Mouse (Mus musculus): ENCODE results near the gene Rpl10-ps3. TPM values are rescaled to one million over a fixed set of nuclear protein-coding genes. Genes with fewer than 3 reads are reported as not detected.

Rpl10-ps3 gene
- total RNA-seq (2014; rRNA removed) (81.7 and 91.5 TPM in 2 replicates), polyA plus RNA-seq (2012; rRNA removed) (37.6 and 60.6 TPM in 2 replicates)

DNA sequence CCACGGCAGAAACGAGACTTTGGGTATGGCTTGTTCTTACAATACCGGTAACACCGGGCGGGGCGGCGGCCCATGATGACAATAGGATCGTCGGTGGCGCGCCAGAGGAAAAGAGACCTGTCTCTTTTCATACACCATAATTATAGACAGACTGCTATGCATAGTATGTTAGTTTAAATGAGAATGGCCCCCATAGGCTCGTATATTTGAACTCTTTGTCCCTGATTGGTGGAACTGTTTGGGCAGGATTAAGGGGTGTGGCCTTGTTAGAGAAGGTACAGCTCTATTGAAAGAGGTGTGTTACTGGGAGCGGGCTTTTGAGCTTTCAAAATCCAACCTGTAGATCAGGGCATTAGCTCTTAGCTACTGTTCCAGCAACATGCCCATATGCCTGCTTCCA is at the start of gene Rpl10-ps3:
TSS of gene Rpl10-ps3 (minus strand) at position 101 of the 400 bp plus-strand sequence.
- DNase-seq (ENCODE audit: extremely low read depth, low read depth, low spot score): no peak
- TF ChIP-seq POLR2A (IDR thresholded peaks at IDR 0.05; ENCODE audit: extremely low read depth, insufficient read depth, low read length) (no peak), CTCF (IDR thresholded peaks at IDR 0.05; ENCODE audit: low read depth, low read length) (no peak)
- Histone ChIP-seq H3K27me3 (ENCODE audit: control insufficient read depth, insufficient read depth, low read length) (no peaks in the 10 kb centered on the region), H3K9ac (ENCODE audit: low read depth, low read length) (no peak within 1 kb of the TSS), H3K4me3 (ENCODE audit: insufficient read depth, low read depth, low read length) (no peak within 1 kb of the TSS), H3K79me2 (ENCODE audit: control insufficient read depth, insufficient read depth, low read length) (no peaks in the 10 kb centered on the region), H3K36me3 (ENCODE audit: control insufficient read depth, insufficient read depth, low read length) (no peaks in the 10 kb centered on the region), H3K27ac (replicated peaks; ENCODE audit: insufficient read depth, low read depth, low read length) (no peak within 1 kb of the TSS), H3K4me1 (ENCODE audit: control insufficient read depth, insufficient read depth, low read length) (no peaks in the 10 kb centered on the region)
- 95% methylated on average over 11 of the region's 13 CpGs for WGBS

DNA sequence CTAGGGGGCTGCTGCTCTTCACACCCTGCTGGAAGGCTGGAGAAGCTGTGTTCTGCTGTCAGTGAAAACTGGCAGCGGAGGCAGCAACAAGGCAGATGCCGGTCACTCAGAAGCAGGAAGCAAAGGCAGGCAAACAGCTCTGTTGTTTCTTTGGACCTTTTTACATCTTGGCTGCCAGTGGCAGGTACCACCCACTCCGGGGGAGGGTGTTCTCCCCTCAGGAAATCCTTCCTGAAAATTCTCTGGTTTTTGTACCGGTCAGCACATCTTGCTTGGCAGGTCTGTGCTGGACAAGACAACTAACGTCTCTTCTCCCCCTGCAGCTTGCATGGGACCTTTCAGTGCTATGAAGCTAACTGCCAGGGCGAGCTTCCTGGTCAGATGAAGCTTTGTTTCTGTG is 30.8 kb upstream of the Rpl10-ps3 start:
- Histone ChIP-seq H3K27ac (replicated peaks; ENCODE audit: insufficient read depth, low read depth, low read length) (no peak overlapping the region), H3K4me3 (ENCODE audit: insufficient read depth, low read depth, low read length) (no peak overlapping the region), H3K36me3 (ENCODE audit: control insufficient read depth, insufficient read depth, low read length) (no peaks in the 10 kb centered on the region), H3K27me3 (ENCODE audit: control insufficient read depth, insufficient read depth, low read length) (no peaks in the 10 kb centered on the region), H3K79me2 (ENCODE audit: control insufficient read depth, insufficient read depth, low read length) (no peaks in the 10 kb centered on the region), H3K4me1 (ENCODE audit: control insufficient read depth, insufficient read depth, low read length) (no peaks in the 10 kb centered on the region), H3K9ac (ENCODE audit: low read depth, low read length) (no peak overlapping the region)
- TF ChIP-seq CTCF (IDR thresholded peaks at IDR 0.05; ENCODE audit: low read depth, low read length) (no peak), POLR2A (IDR thresholded peaks at IDR 0.05; ENCODE audit: extremely low read depth, insufficient read depth, low read length) (no peak)
- DNase-seq (ENCODE audit: extremely low read depth, low read depth, low spot score): no peak
- 65% methylated on average over 6 of the region's 6 CpGs for WGBS

DNA sequence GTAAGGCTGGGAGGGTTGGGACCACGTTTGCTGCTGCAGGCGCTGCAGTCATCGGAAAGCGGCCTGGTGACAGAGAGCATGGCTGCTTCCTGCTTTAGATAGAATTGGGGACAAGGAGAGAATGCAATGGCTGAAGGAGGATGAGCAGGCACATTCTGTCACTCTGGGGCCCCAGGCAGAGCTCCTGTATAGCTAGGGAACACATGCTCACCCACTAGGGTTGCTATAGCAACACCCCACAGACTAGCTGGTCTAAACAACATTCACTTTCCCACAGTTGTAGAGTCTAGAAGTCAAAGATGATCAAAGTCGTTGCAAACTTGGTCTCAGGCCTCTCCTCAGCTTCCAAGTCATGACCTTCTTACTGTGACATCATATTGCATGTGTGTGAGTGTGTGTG is 29.9 kb upstream of the Rpl10-ps3 start:
- TF ChIP-seq POLR2A (IDR thresholded peaks at IDR 0.05; ENCODE audit: extremely low read depth, insufficient read depth, low read length) (no peak), CTCF (IDR thresholded peaks at IDR 0.05; ENCODE audit: low read depth, low read length) (no peak)
- Histone ChIP-seq H3K4me3 (ENCODE audit: insufficient read depth, low read depth, low read length) (no peak overlapping the region), H3K27me3 (ENCODE audit: control insufficient read depth, insufficient read depth, low read length) (no peaks in the 10 kb centered on the region), H3K27ac (replicated peaks; ENCODE audit: insufficient read depth, low read depth, low read length) (no peak overlapping the region), H3K36me3 (ENCODE audit: control insufficient read depth, insufficient read depth, low read length) (no peaks in the 10 kb centered on the region), H3K9ac (ENCODE audit: low read depth, low read length) (no peak overlapping the region), H3K79me2 (ENCODE audit: control insufficient read depth, insufficient read depth, low read length) (no peaks in the 10 kb centered on the region), H3K4me1 (ENCODE audit: control insufficient read depth, insufficient read depth, low read length) (no peaks in the 10 kb centered on the region)
- 80% methylated on average over 5 of the region's 5 CpGs for WGBS
- no peak for DNase-seq (ENCODE audit: extremely low read depth, low read depth, low spot score)

DNA sequence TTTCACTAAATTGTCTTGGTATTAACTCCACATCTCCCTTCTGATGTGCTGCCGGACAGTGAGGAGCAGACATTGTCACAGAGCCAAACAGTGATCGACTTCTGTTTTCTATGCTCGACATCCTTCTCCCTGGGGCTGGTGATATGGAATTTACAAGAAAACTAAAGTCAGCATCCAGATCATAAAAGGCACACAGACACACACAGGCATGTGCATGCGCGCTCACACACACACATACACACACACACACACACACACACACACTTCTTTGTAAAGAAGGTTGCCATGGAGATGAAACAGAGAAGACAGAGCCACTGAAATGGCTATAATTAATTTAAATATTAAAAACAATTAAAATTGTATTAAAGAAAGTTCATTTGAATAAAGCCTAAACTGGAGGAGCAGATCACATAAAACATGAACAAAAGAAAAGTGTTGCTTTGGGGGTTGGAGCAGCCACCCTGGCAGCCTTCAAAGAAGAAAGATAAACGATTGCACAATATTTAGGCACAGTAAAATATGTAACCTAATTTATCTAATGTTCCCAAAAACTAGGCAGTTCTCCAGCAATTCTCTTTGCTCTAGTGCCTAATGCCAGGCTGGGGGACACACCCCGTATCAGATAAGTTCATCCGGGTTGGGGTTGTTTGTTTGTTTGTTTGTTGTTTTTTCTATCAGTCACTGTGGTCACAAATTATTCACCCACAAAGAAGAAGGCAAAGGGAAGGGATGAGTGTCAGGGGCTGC is 24.0 kb upstream of the Rpl10-ps3 start:
- no peak overlapping the region for H3K27ac ChIP-seq (replicated peaks; ENCODE audit: insufficient read depth, low read depth, low read length)
- no peak for DNase-seq (ENCODE audit: extremely low read depth, low read depth, low spot score)
- no peaks in the 10 kb centered on the region for H3K36me3 ChIP-seq (ENCODE audit: control insufficient read depth, insufficient read depth, low read length)
- TF ChIP-seq CTCF (IDR thresholded peaks at IDR 0.05; ENCODE audit: low read depth, low read length) (no peak), POLR2A (IDR thresholded peaks at IDR 0.05; ENCODE audit: extremely low read depth, insufficient read depth, low read length) (no peak)
- no peaks in the 10 kb centered on the region for H3K4me1 ChIP-seq (ENCODE audit: control insufficient read depth, insufficient read depth, low read length)
- 64% methylated on average over 8 of the region's 8 CpGs for WGBS
- no peak overlapping the region for H3K9ac ChIP-seq (ENCODE audit: low read depth, low read length)
- no peaks in the 10 kb centered on the region for H3K79me2 ChIP-seq (ENCODE audit: control insufficient read depth, insufficient read depth, low read length)
- no peak overlapping the region for H3K4me3 ChIP-seq (ENCODE audit: insufficient read depth, low read depth, low read length)
- H3K27me3 ChIP-seq (ENCODE audit: control insufficient read depth, insufficient read depth, low read length): no peaks in the 10 kb centered on the region

DNA sequence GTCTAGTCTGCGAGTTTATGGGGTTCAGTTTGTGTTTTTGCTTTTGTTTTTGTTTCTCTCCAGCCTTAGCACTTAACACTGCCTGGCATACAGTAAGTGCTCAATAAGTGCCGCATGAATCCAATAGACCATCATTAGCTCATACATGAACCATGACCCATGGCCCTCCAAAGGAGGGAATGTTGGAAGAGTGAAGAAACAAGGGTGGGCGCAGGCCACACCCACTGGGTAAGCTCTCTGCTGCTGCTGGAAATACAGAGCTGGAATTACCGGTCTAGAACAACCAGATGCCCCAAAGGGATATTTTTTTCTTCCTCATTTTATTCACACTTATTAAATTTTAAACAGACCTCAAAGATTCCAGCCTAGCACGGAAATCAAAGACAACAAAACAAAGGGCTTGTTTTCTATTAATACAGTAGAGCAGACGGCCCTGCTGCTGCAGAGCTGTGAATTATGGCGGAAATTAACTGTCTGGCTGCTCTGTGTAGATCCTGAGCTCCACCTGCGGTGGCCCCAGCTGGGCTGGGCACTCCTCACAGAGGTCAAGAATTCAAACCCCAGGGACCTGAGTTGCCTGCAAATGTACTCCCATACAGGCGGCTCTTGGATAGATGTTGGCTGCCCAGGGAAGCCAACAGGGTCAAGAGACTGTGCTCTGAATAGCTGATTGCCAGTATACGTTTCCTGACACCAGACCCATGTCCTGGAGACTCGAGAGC is 20.5 kb upstream of the Rpl10-ps3 start:
- H3K27me3 ChIP-seq (ENCODE audit: control insufficient read depth, insufficient read depth, low read length): no peaks in the 10 kb centered on the region
- no peak overlapping the region for H3K9ac ChIP-seq (ENCODE audit: low read depth, low read length)
- no peak for DNase-seq (ENCODE audit: extremely low read depth, low read depth, low spot score)
- H3K79me2 ChIP-seq (ENCODE audit: control insufficient read depth, insufficient read depth, low read length): no peaks in the 10 kb centered on the region
- no peaks in the 10 kb centered on the region for H3K4me1 ChIP-seq (ENCODE audit: control insufficient read depth, insufficient read depth, low read length)
- no peak overlapping the region for H3K4me3 ChIP-seq (ENCODE audit: insufficient read depth, low read depth, low read length)
- TF ChIP-seq POLR2A (IDR thresholded peaks at IDR 0.05; ENCODE audit: extremely low read depth, insufficient read depth, low read length): no peak
- no peak for TF ChIP-seq CTCF (IDR thresholded peaks at IDR 0.05; ENCODE audit: low read depth, low read length)
- H3K27ac ChIP-seq (replicated peaks; ENCODE audit: insufficient read depth, low read depth, low read length): no peak overlapping the region
- 75% methylated on average over 11 of the region's 11 CpGs for WGBS
- no peaks in the 10 kb centered on the region for H3K36me3 ChIP-seq (ENCODE audit: control insufficient read depth, insufficient read depth, low read length)

DNA sequence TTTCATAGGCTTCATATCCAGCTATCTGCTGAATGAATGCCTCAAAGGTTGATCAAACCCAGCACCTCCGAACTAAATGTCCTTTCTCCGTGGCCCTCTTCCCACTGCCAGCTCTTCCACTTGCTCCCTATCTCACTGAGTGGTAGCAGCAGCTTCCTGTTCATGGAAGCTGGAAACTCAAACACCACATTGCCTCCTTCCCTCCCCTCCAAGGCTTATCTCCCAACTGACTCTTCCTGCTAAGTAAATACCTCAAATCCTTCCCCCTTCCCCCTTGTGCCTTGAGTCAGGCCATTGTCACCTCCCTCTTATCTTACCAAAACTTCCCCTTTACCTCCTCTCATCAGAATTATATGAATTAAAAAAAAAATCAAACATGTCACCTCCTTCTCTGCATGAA is 19.2 kb upstream of the Rpl10-ps3 start:
- H3K27ac ChIP-seq (replicated peaks; ENCODE audit: insufficient read depth, low read depth, low read length): no peak overlapping the region
- H3K27me3 ChIP-seq (ENCODE audit: control insufficient read depth, insufficient read depth, low read length): no peaks in the 10 kb centered on the region
- no peak for DNase-seq (ENCODE audit: extremely low read depth, low read depth, low spot score)
- no peaks in the 10 kb centered on the region for H3K4me1 ChIP-seq (ENCODE audit: control insufficient read depth, insufficient read depth, low read length)
- no peaks in the 10 kb centered on the region for H3K36me3 ChIP-seq (ENCODE audit: control insufficient read depth, insufficient read depth, low read length)
- TF ChIP-seq POLR2A (IDR thresholded peaks at IDR 0.05; ENCODE audit: extremely low read depth, insufficient read depth, low read length) (no peak), CTCF (IDR thresholded peaks at IDR 0.05; ENCODE audit: low read depth, low read length) (no peak)
- no peak overlapping the region for H3K4me3 ChIP-seq (ENCODE audit: insufficient read depth, low read depth, low read length)
- H3K79me2 ChIP-seq (ENCODE audit: control insufficient read depth, insufficient read depth, low read length): no peaks in the 10 kb centered on the region
- no peak overlapping the region for H3K9ac ChIP-seq (ENCODE audit: low read depth, low read length)
- WGBS: 19% methylated on average over 2 of the region's 2 CpGs
